Mouse (Mus musculus) R1 (cell line): ENCODE results near the gene Chrne.

Experiments
- DNase-seq: peaks from one replicate; pipeline ENCODE4 v3.0.0-alpha.2; 2018; ENCODE audit warnings: low read depth, low spot score

Gene Chrne

DNA sequence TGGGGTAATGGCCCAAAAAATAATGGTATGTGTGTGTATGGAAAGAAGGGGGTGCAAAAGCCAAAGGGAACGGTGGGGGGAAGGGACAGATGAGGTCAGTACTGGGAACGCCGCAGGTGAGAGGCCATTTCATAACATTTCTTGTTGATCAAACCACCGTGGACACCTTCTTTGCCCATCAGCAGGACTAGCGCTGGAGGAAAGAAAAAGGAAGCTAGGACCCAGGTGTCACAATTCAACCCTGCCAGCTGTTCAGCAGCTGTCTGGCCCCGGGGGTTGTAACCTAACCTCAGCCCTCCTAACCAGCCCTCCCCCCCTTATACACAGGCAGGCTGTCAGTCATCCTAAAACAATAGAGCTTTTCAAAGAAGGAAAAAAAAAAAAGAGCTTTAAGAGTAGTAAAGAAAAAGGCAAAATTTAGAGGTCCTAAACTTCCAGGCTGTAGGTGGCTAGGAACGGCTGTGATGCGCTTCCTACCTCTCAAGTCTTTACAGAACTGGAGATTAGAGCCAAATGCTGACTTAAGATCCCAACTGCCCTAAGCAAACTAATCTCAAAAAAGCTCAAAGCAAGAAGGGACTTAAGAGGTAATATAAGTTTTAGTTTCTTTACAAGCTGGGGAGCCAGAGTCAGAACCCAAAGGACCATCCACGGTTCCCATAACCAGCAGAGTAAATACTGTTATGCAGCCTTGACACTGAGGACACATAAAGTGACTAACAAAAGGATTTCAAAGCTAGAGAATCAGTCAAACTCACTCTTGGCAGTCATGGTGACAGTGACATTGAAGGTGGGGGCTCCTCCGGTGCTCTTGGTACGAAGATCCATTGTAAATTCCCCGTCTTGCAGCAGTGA is 33.2 kb upstream of the Chrne start:
- no peak for DNase-seq

- DNase-seq = no peak
These were observed 32.4 kb upstream of the Chrne start for GRCm38 (mm10) chr11:70651391-70651790.

DNA sequence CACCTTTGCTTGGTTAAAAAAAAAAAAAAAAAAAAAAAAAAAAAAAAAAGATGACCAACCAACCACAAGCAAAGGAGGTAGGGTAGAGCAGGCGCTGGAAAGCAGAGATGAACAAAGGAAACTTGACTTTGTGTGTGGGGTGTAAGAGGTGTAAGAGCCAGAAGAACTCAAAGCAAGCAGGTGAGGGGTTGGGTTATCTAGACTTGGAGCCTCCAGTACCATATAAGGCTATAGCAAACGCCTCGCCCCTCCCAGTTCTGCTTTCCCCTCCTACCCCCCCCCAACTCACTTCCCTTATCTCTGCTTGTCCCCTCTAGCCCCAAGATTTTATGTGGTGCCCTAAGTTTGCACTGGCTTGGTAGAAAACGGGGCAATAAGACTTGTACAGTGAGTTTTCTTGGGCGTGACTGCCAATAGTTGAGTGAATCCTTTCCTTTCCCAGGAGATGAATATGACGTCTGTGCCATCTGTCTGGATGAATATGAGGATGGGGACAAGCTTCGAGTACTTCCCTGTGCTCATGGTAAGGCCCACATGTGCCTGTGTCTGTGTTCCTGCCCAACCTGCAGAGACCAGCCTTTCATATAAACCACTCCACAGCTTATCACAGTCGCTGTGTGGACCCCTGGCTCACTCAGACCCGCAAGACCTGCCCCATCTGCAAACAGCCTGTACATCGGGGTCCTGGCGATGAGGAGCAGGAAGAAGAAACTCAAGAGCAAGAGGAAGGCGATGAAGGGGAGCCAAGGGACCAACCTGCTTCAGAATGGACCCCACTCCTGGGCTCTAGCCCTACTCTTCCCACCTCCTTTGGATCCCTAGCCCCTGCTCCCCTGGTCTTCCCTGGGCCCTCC is 31.5 kb upstream of the Chrne start:
- peak; percentile 78 for DNase-seq

GRCm38 (mm10) chr11:70649185-70649734 is 30.2 kb upstream of the Chrne start:
- no peak for DNase-seq

GRCm38 (mm10) chr11:70648512-70648911 is 29.5 kb upstream of the Chrne start:
- DNase-seq = no peak

DNA sequence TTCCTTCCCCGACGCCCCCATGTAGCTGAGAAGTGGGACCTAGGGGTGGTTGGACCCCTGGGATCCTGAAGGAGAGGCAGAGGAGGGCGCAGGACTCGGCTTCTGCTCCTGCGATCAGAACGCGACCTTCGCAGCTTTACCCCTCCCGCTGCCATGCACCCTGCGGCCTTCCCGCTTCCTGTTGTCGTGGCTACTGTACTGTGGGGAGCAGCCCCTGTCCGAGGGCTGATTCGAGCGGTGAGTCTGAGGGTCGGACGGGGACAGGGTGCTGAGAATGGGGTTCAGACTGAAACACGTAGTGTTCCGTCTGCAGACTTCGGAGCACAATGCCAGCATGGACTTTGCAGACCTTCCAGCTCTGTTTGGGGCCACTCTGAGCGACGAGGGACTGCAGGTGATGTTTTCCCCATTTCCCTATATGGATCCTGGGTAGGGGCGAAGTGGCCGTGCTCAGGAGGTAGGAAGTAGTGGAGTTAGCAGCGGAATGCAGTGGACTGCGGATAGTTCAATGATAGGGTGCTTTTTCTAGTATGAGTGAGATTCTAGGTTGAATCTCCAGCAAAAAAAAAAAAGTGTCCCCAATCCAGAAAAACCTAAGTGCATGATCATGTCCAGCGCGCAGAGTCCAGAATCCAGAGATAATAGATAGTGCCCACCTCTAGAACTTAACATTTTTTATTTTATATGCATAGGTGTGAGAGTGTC is 28.9 kb upstream of the Chrne start:
- peak; percentile 66 for DNase-seq

DNA sequence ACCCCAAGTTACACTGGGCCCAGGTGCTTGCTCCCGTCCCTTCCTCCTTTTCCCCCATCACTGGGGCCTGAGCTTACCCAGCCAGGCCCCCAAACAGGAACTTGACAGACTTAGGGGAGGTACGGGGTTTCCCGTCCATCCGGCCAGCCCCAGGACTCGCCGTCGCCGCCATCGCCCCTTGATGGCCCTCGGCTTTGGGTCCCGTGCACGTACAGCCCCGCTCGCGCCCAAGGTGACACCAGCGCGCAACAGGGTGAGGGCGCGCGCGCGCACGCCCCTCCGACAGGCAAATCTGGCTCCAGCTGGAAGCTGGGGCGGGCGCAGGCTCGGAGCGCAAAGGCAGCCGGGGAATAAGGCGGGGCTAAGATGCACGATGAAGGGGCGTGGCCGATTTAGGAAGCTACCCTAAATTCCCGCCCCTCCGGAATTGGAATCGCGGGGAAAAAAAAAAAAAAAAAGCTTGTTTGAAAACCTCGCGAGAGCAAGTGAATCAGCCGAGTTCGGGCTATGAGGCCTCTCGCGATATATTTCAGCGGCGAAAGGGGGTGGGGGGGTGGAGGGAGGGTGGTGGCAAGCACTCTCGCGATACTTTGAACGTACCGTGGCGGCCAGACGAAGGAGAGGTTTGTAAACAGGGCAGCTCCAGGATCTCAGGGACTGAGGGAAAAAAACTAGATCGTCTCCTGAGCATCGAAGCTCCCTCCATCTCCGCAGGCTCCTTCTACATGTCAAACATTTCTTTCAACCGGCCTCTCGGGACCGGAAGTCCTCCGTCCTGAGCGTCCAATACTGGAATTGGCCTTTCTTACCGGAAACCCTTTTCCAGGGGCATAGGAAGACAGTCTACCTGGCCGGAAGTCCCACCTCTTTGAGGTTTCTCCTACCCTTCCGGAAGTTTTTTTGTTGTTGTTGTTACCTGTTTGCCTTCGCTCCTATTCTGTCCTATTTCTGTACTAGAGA is 28.0 kb upstream of the Chrne start, which contains the start of the genes Rnf167 and Slc25a11:
Gene Rnf167 (plus strand): TSS at position 545 of the 960 bp plus-strand sequence.
Gene Slc25a11 (minus strand): TSS at position 789 of the 960 bp plus-strand sequence.
- DNase-seq = peak; percentile 99

GRCm38 (mm10) chr11:70646259-70646555 is 27.2 kb upstream of the Chrne start:
- no peak for DNase-seq

- DNase-seq = no peak
These were observed 26.6 kb upstream of the Chrne start for GRCm38 (mm10) chr11:70645461-70646258.

GRCm38 (mm10) chr11:70644564-70645103 is 25.6 kb upstream of the Chrne start:
- no peak for DNase-seq

DNA sequence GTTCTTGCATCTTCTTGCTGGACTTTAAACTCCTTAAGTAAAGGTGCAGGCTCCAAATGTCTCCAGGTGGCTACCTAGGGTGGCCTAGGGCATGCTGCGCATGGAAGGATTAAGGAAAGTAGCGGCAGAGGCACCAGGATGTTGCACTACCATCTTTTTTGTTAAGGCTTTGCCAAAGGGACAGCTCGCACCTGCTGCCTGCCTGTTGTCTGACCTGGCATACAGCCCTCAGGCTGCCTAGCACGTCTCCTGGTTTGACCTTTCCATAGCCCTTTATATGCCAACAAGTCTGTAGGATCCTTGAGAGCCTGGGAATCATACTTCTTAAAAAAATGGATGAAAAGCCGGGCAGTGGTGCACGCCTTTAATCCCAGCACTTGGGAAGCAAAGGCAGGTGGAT is 24.0 kb upstream of the Chrne start:
- DNase-seq = no peak

GRCm38 (mm10) chr11:70641241-70641640 is 22.2 kb upstream of the Chrne start:
- DNase-seq = no peak

GRCm38 (mm10) chr11:70639976-70640375 is 21.0 kb upstream of the Chrne start:
- DNase-seq = no peak

DNA sequence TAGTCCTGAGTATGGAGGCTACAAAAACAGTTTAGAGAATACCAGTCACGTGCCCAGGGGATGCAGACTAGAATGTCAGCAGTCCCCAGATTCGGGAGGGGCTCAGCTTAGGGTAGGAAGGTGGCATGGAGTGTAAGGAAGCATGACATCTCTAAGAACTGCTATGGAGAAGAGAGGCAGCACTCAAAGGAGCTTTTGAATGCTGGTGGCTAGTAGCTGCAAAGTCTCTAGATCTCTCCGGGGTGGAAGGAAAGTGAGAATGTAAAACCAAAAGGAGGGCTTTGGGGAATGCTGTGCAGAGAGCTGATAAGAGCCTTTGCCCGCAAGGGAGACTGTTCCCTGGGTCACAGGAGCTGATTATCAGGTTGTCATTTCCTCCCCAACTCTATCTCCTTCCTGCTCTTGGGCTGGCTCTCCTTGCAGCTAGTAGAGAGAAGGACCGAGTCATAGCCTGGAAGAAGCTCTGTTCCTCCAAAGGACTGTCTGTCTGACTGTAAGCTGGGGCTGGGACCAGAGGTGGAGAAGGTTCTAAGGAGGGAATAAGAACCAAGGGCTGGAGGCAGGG is 19.8 kb upstream of the Chrne start, which contains the start of gene Gp1ba:
Gene Gp1ba (plus strand): TSS at position 409 of the 565 bp plus-strand sequence.
- no peak for DNase-seq

GRCm38 (mm10) chr11:70638293-70638692 is 19.3 kb upstream of the Chrne start:
- DNase-seq = no peak

- no peak for DNase-seq
These were observed 18.7 kb upstream of the Chrne start for GRCm38 (mm10) chr11:70637764-70638163.

- DNase-seq = no peak
These were observed 16.6 kb upstream of the Chrne start for GRCm38 (mm10) chr11:70635601-70636000.

DNA sequence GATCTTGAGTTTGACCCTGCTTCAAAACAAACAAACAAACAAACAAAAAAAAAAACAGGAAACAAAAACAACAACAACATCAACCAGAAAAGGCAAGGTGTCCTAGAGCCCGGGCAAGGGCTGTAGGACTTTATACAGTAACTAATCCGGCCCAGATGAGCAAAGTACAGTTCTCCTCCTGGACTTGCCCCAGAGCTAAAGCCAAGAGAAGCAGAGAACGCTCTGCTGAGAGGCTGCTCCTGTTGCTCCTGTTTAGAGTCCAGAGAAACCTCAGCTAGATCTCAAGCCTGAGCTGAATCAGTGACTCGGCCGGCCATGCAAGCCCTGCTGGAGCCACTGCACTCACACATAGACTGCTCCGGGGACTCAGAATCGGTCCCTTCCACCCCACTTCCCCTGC is 11.1 kb upstream of the Chrne start:
- DNase-seq = no peak

DNA sequence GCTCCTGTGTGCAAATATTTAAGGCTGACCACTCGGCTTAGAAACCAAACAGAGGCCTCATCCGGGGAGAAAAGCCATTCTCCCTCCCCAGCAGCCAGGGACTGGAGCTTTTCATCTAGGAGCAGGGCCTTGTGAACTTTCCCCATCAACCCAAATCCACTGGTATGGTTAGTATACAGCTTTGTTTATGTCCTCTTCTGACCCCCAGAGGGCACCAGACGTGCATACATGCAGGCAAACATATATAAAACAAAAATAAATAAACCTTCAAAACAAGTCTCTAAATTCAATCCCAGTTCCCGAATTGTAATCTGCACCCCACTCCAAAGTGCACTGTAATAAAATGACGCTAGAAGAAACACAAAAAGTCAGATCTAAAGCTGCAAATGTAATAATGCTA is 10.5 kb upstream of the Chrne start:
- DNase-seq = peak; percentile 49
